Mouse (Mus musculus): ENCODE measurements around the gene Efcab7. TPM values are rescaled to one million over a fixed set of nuclear protein-coding genes. Genes with fewer than 3 reads are reported as not detected.

Gene Efcab7
- polyA plus RNA-seq, 1 experiment: 2.7 TPM

DNA sequence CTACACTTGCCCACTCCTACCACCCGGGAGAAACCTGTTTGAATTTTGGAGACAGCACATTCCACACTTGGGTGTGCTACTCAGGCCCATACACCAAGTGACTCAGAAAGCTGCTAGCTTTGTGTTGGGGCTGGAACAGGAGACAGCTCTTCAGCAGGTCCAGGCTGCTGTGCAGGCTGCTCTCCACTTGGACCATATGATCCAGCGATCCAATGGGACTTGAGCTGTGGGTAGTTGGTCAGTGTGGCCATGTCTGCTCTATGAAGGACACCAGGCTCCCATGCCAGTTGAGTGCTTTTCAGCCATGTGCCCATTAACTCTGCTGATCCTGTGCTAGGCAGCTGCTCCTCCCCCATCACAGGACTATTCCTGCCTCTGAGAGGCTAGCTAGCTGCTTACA lies 124.9 kb downstream of the Efcab7 start:
- WGBS: 74% methylated on average over 2 of the region's 2 CpGs
- no peak overlapping the region for H3K27ac ChIP-seq (ENCODE audit: control insufficient read depth, insufficient read depth, low read depth, low read length, poor library complexity)
- H3K4me1 ChIP-seq (ENCODE audit: control insufficient read depth, insufficient read depth, low read length): no peaks in the 10 kb centered on the region
- TF ChIP-seq POLR2A (IDR thresholded peaks at IDR 0.05; ENCODE audit: borderline replicate concordance, control insufficient read depth, low read depth, low read length) (no peak), CTCF (IDR thresholded peaks at IDR 0.05; ENCODE audit: control insufficient read depth, insufficient read depth, low read length) (no peak)
- no peak overlapping the region for H3K4me3 ChIP-seq (replicated peaks; ENCODE audit: control insufficient read depth, low read depth, low read length)

GRCm38 (mm10) chr4:99955396-99955795 lies 126.4 kb downstream of the Efcab7 start:
- Histone ChIP-seq H3K4me1 (ENCODE audit: control insufficient read depth, insufficient read depth, low read length) (no peaks in the 10 kb centered on the region), H3K27ac (ENCODE audit: control insufficient read depth, insufficient read depth, low read depth, low read length, poor library complexity) (no peak overlapping the region), H3K4me3 (replicated peaks; ENCODE audit: control insufficient read depth, low read depth, low read length) (no peak overlapping the region)
- TF ChIP-seq POLR2A (IDR thresholded peaks at IDR 0.05; ENCODE audit: borderline replicate concordance, control insufficient read depth, low read depth, low read length): no peak
- TF ChIP-seq CTCF (IDR thresholded peaks at IDR 0.05; ENCODE audit: control insufficient read depth, insufficient read depth, low read length): no peak
- WGBS: 85% methylated on average over 10 of the region's 10 CpGs

- no peak overlapping the region for H3K4me3 ChIP-seq (replicated peaks; ENCODE audit: control insufficient read depth, low read depth, low read length)
- TF ChIP-seq POLR2A (IDR thresholded peaks at IDR 0.05; ENCODE audit: borderline replicate concordance, control insufficient read depth, low read depth, low read length): no peak
- no peak for TF ChIP-seq CTCF (IDR thresholded peaks at IDR 0.05; ENCODE audit: control insufficient read depth, insufficient read depth, low read length)
- H3K4me1 ChIP-seq (ENCODE audit: control insufficient read depth, insufficient read depth, low read length): no peaks in the 10 kb centered on the region
- H3K27ac ChIP-seq (ENCODE audit: control insufficient read depth, insufficient read depth, low read depth, low read length, poor library complexity): no peak overlapping the region
- 91% methylated on average over 4 of the region's 4 CpGs for WGBS
Measured at GRCm38 (mm10) chr4:99957186-99957585, 128.2 kb downstream of the Efcab7 start.

DNA sequence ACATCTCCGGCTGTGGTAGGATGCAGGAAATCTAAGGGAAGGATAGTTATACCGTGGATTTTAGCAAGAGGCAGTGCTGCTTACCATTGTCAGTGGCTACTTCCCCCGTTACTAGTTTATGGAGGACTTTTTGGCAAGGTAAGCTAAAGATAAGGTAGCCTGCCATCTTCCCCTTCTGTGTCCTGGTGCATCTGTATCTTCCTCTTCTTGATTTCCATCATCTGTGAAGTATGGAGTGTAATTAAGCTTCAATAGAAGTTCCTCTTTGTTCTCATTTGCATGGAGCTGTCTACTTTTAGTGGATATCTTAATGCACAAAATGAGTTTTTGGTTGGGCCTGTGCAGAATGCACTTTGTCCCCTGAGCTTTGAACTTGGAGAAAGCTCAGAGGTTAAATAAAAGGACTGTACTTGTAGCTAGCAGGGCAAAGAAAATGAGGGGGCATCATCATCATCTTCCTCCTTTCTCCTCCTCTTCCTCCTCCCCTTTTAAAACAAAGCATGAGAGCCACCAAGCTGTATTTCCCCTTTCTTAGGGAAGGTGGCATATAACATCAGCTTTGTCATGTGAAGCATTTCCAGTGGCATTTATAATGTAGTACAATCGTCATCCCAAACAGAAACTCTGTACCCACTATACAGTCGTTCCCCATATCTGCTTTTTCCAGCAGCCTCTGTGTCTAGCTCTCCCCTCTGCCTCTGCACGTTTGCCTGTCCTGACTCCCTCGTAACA lies 129.3 kb downstream of the Efcab7 start:
- H3K4me3 ChIP-seq (replicated peaks; ENCODE audit: control insufficient read depth, low read depth, low read length): no peak overlapping the region
- WGBS: 44% methylated on average over 7 of the region's 7 CpGs
- H3K27ac ChIP-seq (ENCODE audit: control insufficient read depth, insufficient read depth, low read depth, low read length, poor library complexity): no peak overlapping the region
- TF ChIP-seq POLR2A (IDR thresholded peaks at IDR 0.05; ENCODE audit: borderline replicate concordance, control insufficient read depth, low read depth, low read length) (no peak), CTCF (IDR thresholded peaks at IDR 0.05; ENCODE audit: control insufficient read depth, insufficient read depth, low read length) (no peak)
- no peaks in the 10 kb centered on the region for H3K4me1 ChIP-seq (ENCODE audit: control insufficient read depth, insufficient read depth, low read length)

DNA sequence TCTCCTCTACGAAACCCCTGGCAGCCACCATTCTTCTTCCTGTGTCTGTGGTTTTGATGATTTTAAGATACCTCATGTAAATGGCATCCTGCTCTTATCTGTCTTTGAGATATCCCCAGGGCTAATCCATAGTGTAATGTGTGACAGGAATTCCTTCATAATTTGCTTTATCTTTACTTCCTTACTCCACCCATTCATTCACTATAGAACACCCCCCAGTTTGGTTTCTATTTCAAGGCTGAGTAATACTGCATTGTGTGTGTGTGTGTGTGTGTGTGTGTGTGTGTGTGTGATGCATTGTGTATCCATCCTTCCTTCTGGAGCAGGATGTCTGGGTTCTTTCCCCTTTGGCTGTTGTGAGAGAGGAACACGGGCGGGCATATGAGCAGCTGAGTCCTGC lies 130.3 kb downstream of the Efcab7 start:
- Histone ChIP-seq H3K4me1 (ENCODE audit: control insufficient read depth, insufficient read depth, low read length) (no peaks in the 10 kb centered on the region), H3K27ac (ENCODE audit: control insufficient read depth, insufficient read depth, low read depth, low read length, poor library complexity) (no peak overlapping the region), H3K4me3 (replicated peaks; ENCODE audit: control insufficient read depth, low read depth, low read length) (no peak overlapping the region)
- TF ChIP-seq CTCF (IDR thresholded peaks at IDR 0.05; ENCODE audit: control insufficient read depth, insufficient read depth, low read length) (no peak), POLR2A (IDR thresholded peaks at IDR 0.05; ENCODE audit: borderline replicate concordance, control insufficient read depth, low read depth, low read length) (no peak)
- WGBS: 77% methylated on average over 3 of the region's 3 CpGs

Other genes starting within 250 kb of the Efcab7 start
- gene Foxd3, start 172.9 kb upstream of the Efcab7 start, polyA plus RNA-seq (2011; ENCODE audit: insufficient read depth, insufficient read length, low replicate concordance, missing spikeins): not detected in 2 replicates
- 4.0 and 6.1 TPM in 2 replicates for gene Alg6, start 113.5 kb upstream of the Efcab7 start, polyA plus RNA-seq (2011; ENCODE audit: insufficient read depth, insufficient read length, low replicate concordance, missing spikeins)
- 5.3 and 9.3 TPM in 2 replicates for gene Pgm1, start 100.2 kb downstream of the Efcab7 start, polyA plus RNA-seq (2011; ENCODE audit: insufficient read depth, insufficient read length, low replicate concordance, missing spikeins)
- 6.9 and 8.9 TPM in 2 replicates for gene Itgb3bp, start 100.6 kb downstream of the Efcab7 start, polyA plus RNA-seq (2011; ENCODE audit: insufficient read depth, insufficient read length, low replicate concordance, missing spikeins)